Mouse (Mus musculus) C2C12 (cell line): ENCODE data around the gene Ppia.

ENCODE experiments used
- MAX ChIP-seq: IDR thresholded peaks from one replicate; pipeline ENCODE4 v1.6.1; 2011; ENCODE audit warnings: mild to moderate bottlenecking, control low read depth
- USF1 ChIP-seq: IDR thresholded peaks from one replicate; pipeline ENCODE4 v1.6.1; 2011; ENCODE audit warnings: low read depth, mild to moderate bottlenecking, control low read depth, moderate library complexity

- TF ChIP-seq MAX (no peak), USF1 (no peak)
Measured at GRCm38 (mm10) chr11:6365885-6366284, 49.4 kb upstream of the Ppia start.
